Mouse (Mus musculus): ENCODE data around the gene Rtn4rl2. TPM values are rescaled to one million over a fixed set of nuclear protein-coding genes. Genes with fewer than 3 reads are reported as not detected.

Rtn4rl2 gene
- polyA plus RNA-seq, 1 experiment from 2014 or later: 1.0 TPM

- Histone ChIP-seq H3K9ac (replicated peaks; ENCODE audit: low read length) (no peak overlapping the region), H3K27me3 (ENCODE audit: insufficient read depth, low read length) (peaks cover 89% of the 10 kb centered on the region), H3K27ac (ENCODE audit: low read length) (no peak overlapping the region), H3K36me3 (ENCODE audit: insufficient read depth, low read length) (no peaks in the 10 kb centered on the region), H3K9me3 (ENCODE audit: low read length) (no peaks in the 10 kb centered on the region), H3K4me1 (ENCODE audit: insufficient read depth, low read length) (peaks cover 18% of the 10 kb centered on the region), H3K4me3 (ENCODE audit: low read length) (no peak overlapping the region), H3K4me2 (replicated peaks; ENCODE audit: low read depth, low read length) (no peak overlapping the region)
- 60% methylated on average over 4 of the region's 4 CpGs for WGBS
- no peak for ATAC-seq (ENCODE audit: low FRiP score, low TSS enrichment)
These were observed 15.8 kb downstream of the Rtn4rl2 start for GRCm38 (mm10) chr2:84870623-84871160.

DNA sequence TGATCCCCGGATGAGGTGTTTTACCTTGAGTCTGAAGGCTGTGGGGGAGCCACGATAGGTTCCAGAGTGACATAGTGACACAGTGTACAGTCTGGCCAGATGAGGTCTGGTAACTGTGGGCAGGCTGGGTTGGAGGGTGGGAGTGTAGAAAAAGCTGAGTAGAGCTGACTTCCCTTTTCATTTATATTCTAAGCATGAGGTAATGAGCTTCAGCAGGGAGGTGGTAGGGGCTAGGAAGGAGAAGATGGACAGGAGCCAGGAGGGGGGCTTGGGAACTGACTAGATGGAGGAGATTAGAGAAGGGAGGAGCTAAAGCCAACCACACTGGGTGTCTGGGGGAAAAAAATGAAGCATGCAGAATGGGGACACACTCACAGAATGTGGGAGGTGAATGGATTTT is 17.5 kb downstream of the Rtn4rl2 start:
- 63% methylated on average over 2 of the region's 2 CpGs for WGBS
- Histone ChIP-seq H3K9ac (replicated peaks; ENCODE audit: low read length) (no peak overlapping the region), H3K4me1 (ENCODE audit: insufficient read depth, low read length) (peaks cover 20% of the 10 kb centered on the region), H3K27me3 (ENCODE audit: insufficient read depth, low read length) (peaks cover 72% of the 10 kb centered on the region), H3K4me3 (ENCODE audit: low read length) (no peak overlapping the region), H3K9me3 (ENCODE audit: low read length) (no peaks in the 10 kb centered on the region), H3K27ac (ENCODE audit: low read length) (no peak overlapping the region), H3K4me2 (replicated peaks; ENCODE audit: low read depth, low read length) (no peak overlapping the region), H3K36me3 (ENCODE audit: insufficient read depth, low read length) (no peaks in the 10 kb centered on the region)
- no peak for ATAC-seq (ENCODE audit: low FRiP score, low TSS enrichment)

DNA sequence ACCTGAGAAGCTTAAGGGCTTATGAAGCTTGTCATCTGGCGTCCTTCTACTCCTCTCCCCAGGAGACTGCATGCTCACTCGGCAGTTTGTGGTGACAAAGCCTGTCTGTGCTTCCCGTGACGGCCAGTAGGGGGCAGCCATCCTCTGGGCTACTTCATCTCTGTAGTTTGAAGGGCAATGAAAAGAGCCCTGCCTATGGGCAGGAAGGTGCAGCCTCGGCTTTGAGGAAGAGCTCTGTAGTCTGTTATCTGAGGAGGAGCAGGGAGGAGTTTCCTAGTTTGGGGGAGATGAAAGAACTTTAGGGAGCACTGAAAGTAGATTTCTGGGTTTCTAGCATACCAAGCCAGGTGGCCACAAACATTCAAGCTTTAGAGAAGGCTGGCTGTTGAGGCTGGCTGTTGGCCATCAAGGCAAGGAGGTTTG is 18.0 kb downstream of the Rtn4rl2 start:
- H3K27ac ChIP-seq (ENCODE audit: low read length): no peak overlapping the region
- H3K4me3 ChIP-seq (ENCODE audit: low read length): no peak overlapping the region
- 7% methylated on average over 5 of the region's 5 CpGs for WGBS
- no peak for ATAC-seq (ENCODE audit: low FRiP score, low TSS enrichment)
- H3K36me3 ChIP-seq (ENCODE audit: insufficient read depth, low read length): no peaks in the 10 kb centered on the region
- peaks cover 67% of the 10 kb centered on the region for H3K27me3 ChIP-seq (ENCODE audit: insufficient read depth, low read length)
- H3K4me2 ChIP-seq (replicated peaks; ENCODE audit: low read depth, low read length): no peak overlapping the region
- peaks cover 20% of the 10 kb centered on the region for H3K4me1 ChIP-seq (ENCODE audit: insufficient read depth, low read length)
- no peak overlapping the region for H3K9ac ChIP-seq (replicated peaks; ENCODE audit: low read length)
- no peaks in the 10 kb centered on the region for H3K9me3 ChIP-seq (ENCODE audit: low read length)

- under 1% methylated on average over 45 of the region's 47 CpGs for WGBS
- Histone ChIP-seq H3K36me3 (ENCODE audit: insufficient read depth, low read length) (peaks cover 6% of the 10 kb centered on the region), H3K4me1 (ENCODE audit: insufficient read depth, low read length) (peaks cover 10% of the 10 kb centered on the region), H3K4me2 (replicated peaks; ENCODE audit: low read depth, low read length) (peak overlapping the region; percentile 61), H3K27ac (ENCODE audit: low read length) (no peak overlapping the region), H3K9ac (replicated peaks; ENCODE audit: low read length) (peak overlapping the region; percentile 54), H3K27me3 (ENCODE audit: insufficient read depth, low read length) (peaks cover 42% of the 10 kb centered on the region), H3K9me3 (ENCODE audit: low read length) (no peaks in the 10 kb centered on the region), H3K4me3 (ENCODE audit: low read length) (peak overlapping the region; percentile 39)
- peak; percentile 42; the same call in 1 of the 2 replicates for ATAC-seq (ENCODE audit: low FRiP score, low TSS enrichment)
These were observed 20.6 kb downstream of the Rtn4rl2 start for GRCm38 (mm10) chr2:84865616-84866571.

- Histone ChIP-seq H3K9me3 (ENCODE audit: low read length) (no peaks in the 10 kb centered on the region), H3K4me3 (ENCODE audit: low read length) (no peak overlapping the region), H3K4me1 (ENCODE audit: insufficient read depth, low read length) (peaks cover 10% of the 10 kb centered on the region), H3K36me3 (ENCODE audit: insufficient read depth, low read length) (peaks cover 19% of the 10 kb centered on the region), H3K27me3 (ENCODE audit: insufficient read depth, low read length) (peaks cover 13% of the 10 kb centered on the region), H3K4me2 (replicated peaks; ENCODE audit: low read depth, low read length) (no peak overlapping the region), H3K9ac (replicated peaks; ENCODE audit: low read length) (no peak overlapping the region), H3K27ac (ENCODE audit: low read length) (no peak overlapping the region)
- WGBS: 83% methylated on average over 3 of the region's 3 CpGs
- no peak for ATAC-seq (ENCODE audit: low FRiP score, low TSS enrichment)
These were observed 24.3 kb downstream of the Rtn4rl2 start for GRCm38 (mm10) chr2:84862231-84862630.

DNA sequence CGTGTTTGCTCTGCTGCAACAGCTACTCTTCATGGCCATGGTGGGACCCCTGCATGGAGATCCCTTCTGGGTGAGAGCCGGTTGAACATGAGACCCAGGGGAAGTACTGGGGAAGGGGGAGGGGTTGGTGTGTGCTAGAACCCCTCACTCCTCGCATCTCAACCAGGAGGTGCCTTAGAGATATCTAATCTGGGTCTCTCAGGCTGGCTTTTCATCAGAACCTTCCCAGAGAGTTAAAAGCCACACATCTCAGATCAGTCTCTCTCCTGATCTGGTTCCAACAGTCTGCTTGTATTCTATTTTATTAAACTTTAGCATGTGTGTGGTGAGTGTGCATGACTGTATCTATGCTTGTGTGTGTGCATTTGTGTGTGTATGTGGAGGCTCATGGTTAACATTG is 25.1 kb downstream of the Rtn4rl2 start:
- Histone ChIP-seq H3K9ac (replicated peaks; ENCODE audit: low read length) (no peak overlapping the region), H3K36me3 (ENCODE audit: insufficient read depth, low read length) (peaks cover 22% of the 10 kb centered on the region), H3K27ac (ENCODE audit: low read length) (no peak overlapping the region), H3K27me3 (ENCODE audit: insufficient read depth, low read length) (peaks cover 5% of the 10 kb centered on the region), H3K4me1 (ENCODE audit: insufficient read depth, low read length) (peaks cover 9% of the 10 kb centered on the region), H3K4me3 (ENCODE audit: low read length) (no peak overlapping the region), H3K4me2 (replicated peaks; ENCODE audit: low read depth, low read length) (no peak overlapping the region), H3K9me3 (ENCODE audit: low read length) (no peaks in the 10 kb centered on the region)
- WGBS: 75% methylated on average over 3 of the region's 3 CpGs
- no peak for ATAC-seq (ENCODE audit: low FRiP score, low TSS enrichment)

DNA sequence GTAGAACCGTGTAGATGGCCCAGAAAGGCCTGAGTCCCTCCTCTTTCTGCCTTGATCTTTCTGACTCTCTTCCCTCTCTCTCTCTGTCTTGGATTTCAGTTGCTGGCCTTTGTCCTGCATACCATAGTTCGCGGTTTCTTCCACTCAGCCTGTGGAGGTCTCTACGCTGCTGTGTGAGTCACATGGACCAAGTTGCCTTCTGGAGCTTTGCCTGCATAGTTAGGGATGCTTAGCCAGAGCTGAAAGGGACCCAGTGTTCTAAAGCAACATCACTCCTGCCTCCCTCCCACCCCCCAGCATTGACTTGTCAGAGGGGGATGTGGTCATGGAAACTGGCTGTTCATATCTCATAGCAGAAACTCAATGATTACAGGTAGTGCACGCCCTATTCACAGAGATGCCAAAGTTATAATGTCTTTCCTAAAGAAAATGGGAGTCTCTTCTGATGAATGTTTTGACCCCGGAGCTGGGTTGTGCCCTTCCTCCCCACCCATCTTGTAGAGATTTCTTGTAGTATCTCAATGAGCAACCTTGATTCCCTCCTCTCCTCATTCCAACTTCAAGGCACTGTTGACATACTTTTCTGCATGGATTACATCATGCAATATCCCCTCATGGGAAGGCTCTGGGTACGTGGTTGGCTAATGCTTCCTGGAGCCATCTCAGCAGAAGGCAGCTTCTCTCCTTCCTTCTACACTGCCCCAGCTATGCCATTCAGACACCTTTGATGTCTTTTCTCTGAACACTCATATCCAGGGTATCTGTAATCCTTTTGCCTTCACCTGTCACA is 26.3 kb downstream of the Rtn4rl2 start:
- Histone ChIP-seq H3K27ac (ENCODE audit: low read length) (no peak overlapping the region), H3K9me3 (ENCODE audit: low read length) (no peaks in the 10 kb centered on the region), H3K27me3 (ENCODE audit: insufficient read depth, low read length) (no peaks in the 10 kb centered on the region), H3K4me2 (replicated peaks; ENCODE audit: low read depth, low read length) (no peak overlapping the region), H3K36me3 (ENCODE audit: insufficient read depth, low read length) (peaks cover 22% of the 10 kb centered on the region), H3K9ac (replicated peaks; ENCODE audit: low read length) (no peak overlapping the region), H3K4me1 (ENCODE audit: insufficient read depth, low read length) (no peaks in the 10 kb centered on the region), H3K4me3 (ENCODE audit: low read length) (no peak overlapping the region)
- 88% methylated on average over 7 of the region's 7 CpGs for WGBS
- ATAC-seq (ENCODE audit: low FRiP score, low TSS enrichment): no peak

DNA sequence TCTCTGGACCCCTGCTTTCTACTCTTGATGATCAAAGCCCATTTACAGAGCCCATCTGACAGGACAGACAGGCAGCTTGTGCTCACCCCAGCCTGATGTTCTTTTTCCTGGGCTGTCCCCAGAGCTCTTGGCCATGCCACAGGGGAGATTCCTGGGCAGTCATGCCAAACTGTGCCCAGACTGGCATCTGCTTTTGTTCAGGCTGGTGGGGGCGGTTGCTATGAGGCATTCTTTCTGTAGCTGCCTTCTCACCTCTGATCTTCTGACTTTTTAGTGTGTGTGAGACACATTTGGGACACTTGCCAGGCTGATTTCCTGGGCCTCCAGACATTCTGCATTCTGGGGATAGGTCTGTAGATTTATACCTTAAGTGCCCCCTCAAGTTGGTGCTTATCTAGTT is 28.0 kb downstream of the Rtn4rl2 start:
- no peak overlapping the region for H3K4me3 ChIP-seq (ENCODE audit: low read length)
- no peak overlapping the region for H3K4me2 ChIP-seq (replicated peaks; ENCODE audit: low read depth, low read length)
- H3K27me3 ChIP-seq (ENCODE audit: insufficient read depth, low read length): no peaks in the 10 kb centered on the region
- no peak overlapping the region for H3K27ac ChIP-seq (ENCODE audit: low read length)
- ATAC-seq (ENCODE audit: low FRiP score, low TSS enrichment): no peak
- WGBS: 82% methylated on average over 1 of the region's 1 CpGs
- no peaks in the 10 kb centered on the region for H3K9me3 ChIP-seq (ENCODE audit: low read length)
- no peaks in the 10 kb centered on the region for H3K4me1 ChIP-seq (ENCODE audit: insufficient read depth, low read length)
- no peak overlapping the region for H3K9ac ChIP-seq (replicated peaks; ENCODE audit: low read length)
- peaks cover 24% of the 10 kb centered on the region for H3K36me3 ChIP-seq (ENCODE audit: insufficient read depth, low read length)

- no peak overlapping the region for H3K4me2 ChIP-seq (replicated peaks; ENCODE audit: low read depth, low read length)
- whole genome bisulfite sequencing: 49% methylated on average over 2 of the region's 2 CpGs
- ATAC-seq (ENCODE audit: low FRiP score, low TSS enrichment): peak; percentile 59; the same call in 1 of the 2 replicates
These were observed 30.8 kb downstream of the Rtn4rl2 start for GRCm38 (mm10) chr2:84855732-84856131.

More at GRCm38 (mm10) chr2:84855732-84856131, 30.8 kb downstream of the Rtn4rl2 start:
- Histone ChIP-seq H3K27ac (ENCODE audit: low read length) (no peak overlapping the region), H3K27me3 (ENCODE audit: insufficient read depth, low read length) (no peaks in the 10 kb centered on the region), H3K4me1 (ENCODE audit: insufficient read depth, low read length) (peaks cover 4% of the 10 kb centered on the region), H3K9me3 (ENCODE audit: low read length) (no peaks in the 10 kb centered on the region), H3K9ac (replicated peaks; ENCODE audit: low read length) (no peak overlapping the region), H3K36me3 (ENCODE audit: insufficient read depth, low read length) (peaks cover 18% of the 10 kb centered on the region), H3K4me3 (ENCODE audit: low read length) (no peak overlapping the region)

Data from kidney, embryonic 16.5 days (tissue).